Mouse (Mus musculus): ENCODE results near the gene Gm10721. TPM values are rescaled to one million over a fixed set of nuclear protein-coding genes. Genes with fewer than 3 reads are reported as not detected.
A peak's percentile ranks its signal among the peaks of the same experiment; 100 is the strongest.
"Not testable (repeated sequence)": the region's sequence is repeated elsewhere in the genome, so short reads cannot be mapped to it uniquely, and the experiment has no call there.

The Gm10721 gene
- under 1 TPM in 1 of 2 experiments, not detected in 1; 0.56 TPM for total RNA-seq (2021)
- long read RNA-seq, experiment 1: 0 reads
- long read RNA-seq, experiment 2: 0 reads

GRCm38 (mm10) chr9:3012733-3013279 is at the start of gene Gm10721:
Gene Gm10721 (plus strand): TSS chr9:3013140.
- DNase-seq (ENCODE audit: low spot score in 2 of 2); H3K27ac ChIP-seq; H3K4me3 ChIP-seq: not testable (repeated sequence)

GRCm38 (mm10) chr9:3000445-3000972 is 12.4 kb upstream of the Gm10721 start, which contains the start of gene Gm10722:
Gene Gm10722 (plus strand): TSS chr9:3000922.
- peak in 1 of 2 experiments; percentile 3 for DNase-seq (ENCODE audit: low spot score in 2 of 2)
- H3K27ac ChIP-seq, H3K4me3 ChIP-seq: not testable (repeated sequence)

GRCm38 (mm10) chr9:3001006-3001405 is 11.9 kb upstream of the Gm10721 start:
- H3K27ac ChIP-seq, H3K4me3 ChIP-seq: not testable (repeated sequence)
- DNase-seq (ENCODE audit: low spot score in 2 of 2): peak in 1 of 2 experiments; percentile 32

- peak; percentile 100 for DNase-seq (ENCODE audit: low spot score in 2 of 2)
- not testable (repeated sequence) for H3K27ac ChIP-seq, H3K4me3 ChIP-seq
Measured at GRCm38 (mm10) chr9:3001948-3002659, 10.8 kb upstream of the Gm10721 start.

- H3K27ac ChIP-seq; H3K4me3 ChIP-seq; DNase-seq (ENCODE audit: low spot score in 2 of 2): not testable (repeated sequence)
Measured at GRCm38 (mm10) chr9:3002794-3003396, 10.0 kb upstream of the Gm10721 start, which contains the start of gene Gm11168. Gene Gm11168 (plus strand): TSS chr9:3003346.

GRCm38 (mm10) chr9:3006179-3006578 is 6.8 kb upstream of the Gm10721 start:
- H3K27ac ChIP-seq; DNase-seq (ENCODE audit: low spot score in 2 of 2); H3K4me3 ChIP-seq: not testable (repeated sequence)

- not testable (repeated sequence) for H3K4me3 ChIP-seq
- peak; percentile 97 to 99 for DNase-seq (ENCODE audit: low spot score in 2 of 2)
Measured at GRCm38 (mm10) chr9:3006636-3007035, 6.3 kb upstream of the Gm10721 start.

GRCm38 (mm10) chr9:3007272-3007671 is 5.7 kb upstream of the Gm10721 start:
- H3K4me3 ChIP-seq; DNase-seq (ENCODE audit: low spot score in 2 of 2); H3K27ac ChIP-seq: not testable (repeated sequence)

More at GRCm38 (mm10) chr9:3006636-3007035, 6.3 kb upstream of the Gm10721 start:
- H3K27ac ChIP-seq: not testable (repeated sequence)

GRCm38 (mm10) chr9:3009331-3009730 is 3.6 kb upstream of the Gm10721 start:
- not testable (repeated sequence) for DNase-seq (ENCODE audit: low spot score in 2 of 2); H3K4me3 ChIP-seq; H3K27ac ChIP-seq

- DNase-seq (ENCODE audit: low spot score in 2 of 2); H3K27ac ChIP-seq; H3K4me3 ChIP-seq: not testable (repeated sequence)
Measured at GRCm38 (mm10) chr9:3012054-3012621, 802 bp upstream of the Gm10721 start.

GRCm38 (mm10) chr9:3015354-3015753 is 2.4 kb downstream of the Gm10721 start, which contains the start of gene Gm10720:
Gene Gm10720 (plus strand): TSS chr9:3015654.
- not testable (repeated sequence) for H3K4me3 ChIP-seq; DNase-seq (ENCODE audit: low spot score in 2 of 2); H3K27ac ChIP-seq

- H3K27ac ChIP-seq, H3K4me3 ChIP-seq: not testable (repeated sequence)
- DNase-seq (ENCODE audit: low spot score in 2 of 2): peak; percentile 7 to 25
Measured at GRCm38 (mm10) chr9:3015896-3016295, 3.0 kb downstream of the Gm10721 start.

GRCm38 (mm10) chr9:3017108-3017507 is 4.2 kb downstream of the Gm10721 start, which contains the start of gene Gm10719:
Gene Gm10719 (plus strand): TSS chr9:3017408.
- not testable (repeated sequence) for H3K4me3 ChIP-seq; H3K27ac ChIP-seq; DNase-seq (ENCODE audit: low spot score in 2 of 2)

GRCm38 (mm10) chr9:3018944-3019343 is 6.0 kb downstream of the Gm10721 start:
- DNase-seq (ENCODE audit: low spot score in 2 of 2): peak; percentile 70 to 98
- not testable (repeated sequence) for H3K4me3 ChIP-seq, H3K27ac ChIP-seq

- H3K4me3 ChIP-seq: not testable (repeated sequence)
- peak; percentile 91 to 92 for DNase-seq (ENCODE audit: low spot score in 2 of 2)
Measured at GRCm38 (mm10) chr9:3019835-3020727, 7.1 kb downstream of the Gm10721 start.

GRCm38 (mm10) chr9:3022316-3023008 is 9.5 kb downstream of the Gm10721 start:
- H3K27ac ChIP-seq, H3K4me3 ChIP-seq: not testable (repeated sequence)
- peak; percentile 86 to 95 for DNase-seq (ENCODE audit: low spot score in 2 of 2)

More at GRCm38 (mm10) chr9:3019835-3020727, 7.1 kb downstream of the Gm10721 start:
- not testable (repeated sequence) for H3K27ac ChIP-seq
